Mouse (Mus musculus) lung, adult 2 months (tissue): ENCODE data around the gene Ryk. TPM values are rescaled to one million over a fixed set of nuclear protein-coding genes. Genes with fewer than 3 reads are reported as not detected.
A peak's percentile ranks its signal among the peaks of the same experiment; 100 is the strongest.

Experiments
- DNase-seq: peaks from one replicate; pipeline ENCODE4 v3.0.0; 2022
- H3K4me1 ChIP-seq: fragments of 200-500 bp; 2 replicates; pipeline ENCODE4 v1.6.1; 2011; ENCODE audit warnings: low read length; ENCODE audit not compliant: control insufficient read depth, insufficient read depth
- H3K4me3 ChIP-seq: fragments of 200-500 bp; replicated peaks from 2 replicates; pipeline ENCODE3; 2011; ENCODE audit warnings: low read depth, mild to moderate bottlenecking, control low read depth, low read length; ENCODE audit errors: extremely low read depth
- CTCF ChIP-seq: fragments of 200-500 bp; IDR thresholded peaks from 2 replicates; pipeline ENCODE4 v1.5.1; 2011; ENCODE audit warnings: mild to moderate bottlenecking, low read length, control low read depth; ENCODE audit not compliant: insufficient read depth
- POLR2A ChIP-seq: fragments of 200-500 bp; IDR thresholded peaks from 2 replicates; pipeline ENCODE4 v1.6.1; 2011; ENCODE audit warnings: low read depth, mild to moderate bottlenecking, control low read depth, low read length, borderline replicate concordance; ENCODE audit errors: extremely low read depth
- WGBS: fragments of 180-500 bp; shearing (Covaris S2); methylation state at CpG from one replicate; pipeline ENCODE4 v1.1.7; 2018; 5-methylcytosine and 5-hydroxymethylcytosine counted together
- polyA plus RNA-seq: library from polyadenylated mRNA; depleted of rRNA; stranded (reverse); fragments of >200 nt; gene quantifications from 2 replicates; pipeline ENCODE4 v1.2.3, GENCODE M21; 2012

The Ryk gene
- polyA plus RNA-seq, 1 experiment, result 76.1 TPM

GRCm38 (mm10) chr9:102914583-102914982 is 79.9 kb downstream of the Ryk start:
- no peak for DNase-seq
- peaks cover 19% of the 10 kb centered on the region for H3K4me1 ChIP-seq
- WGBS, result 16% methylated on average over 1 of the region's 1 CpGs
- no peak overlapping the region for H3K4me3 ChIP-seq
- TF ChIP-seq CTCF, result no peak
- no peak for TF ChIP-seq POLR2A

GRCm38 (mm10) chr9:102915292-102915854 is 80.7 kb downstream of the Ryk start:
- WGBS, result 45% methylated on average over 3 of the region's 3 CpGs
- TF ChIP-seq CTCF (no peak), POLR2A (no peak)
- peaks cover 19% of the 10 kb centered on the region for H3K4me1 ChIP-seq
- DNase-seq, result no peak
- no peak overlapping the region for H3K4me3 ChIP-seq

GRCm38 (mm10) chr9:102916076-102916475 is 81.4 kb downstream of the Ryk start:
- TF ChIP-seq CTCF (no peak), POLR2A (no peak)
- DNase-seq, result peak; percentile 22
- Histone ChIP-seq H3K4me1 (peaks cover 19% of the 10 kb centered on the region), H3K4me3 (no peak overlapping the region)
- WGBS, result 60% methylated on average over 7 of the region's 7 CpGs

GRCm38 (mm10) chr9:102917532-102918129 is 82.9 kb downstream of the Ryk start:
- WGBS, result 59% methylated on average over 8 of the region's 8 CpGs
- no peak for DNase-seq
- Histone ChIP-seq H3K4me1 (peaks cover 19% of the 10 kb centered on the region), H3K4me3 (no peak overlapping the region)
- TF ChIP-seq CTCF, result no peak
- no peak for TF ChIP-seq POLR2A

GRCm38 (mm10) chr9:102919486-102919885 is 84.8 kb downstream of the Ryk start:
- WGBS, result 59% methylated on average over 5 of the region's 5 CpGs
- Histone ChIP-seq H3K4me3 (no peak overlapping the region), H3K4me1 (peaks cover 10% of the 10 kb centered on the region)
- no peak for DNase-seq
- TF ChIP-seq CTCF (no peak), POLR2A (no peak)

GRCm38 (mm10) chr9:102921791-102922190 is 87.1 kb downstream of the Ryk start:
- no peak for DNase-seq
- TF ChIP-seq CTCF, result no peak
- no peak for TF ChIP-seq POLR2A
- H3K4me3 ChIP-seq, result no peak overlapping the region
- WGBS, result 69% methylated on average over 13 of the region's 13 CpGs
- H3K4me1 ChIP-seq, result peaks cover 4% of the 10 kb centered on the region; the same call in 1 of the 2 replicates

GRCm38 (mm10) chr9:102922866-102923434 is 88.2 kb downstream of the Ryk start:
- no peaks in the 10 kb centered on the region for H3K4me1 ChIP-seq
- 92% methylated on average over 7 of the region's 7 CpGs for WGBS
- DNase-seq, result no peak
- H3K4me3 ChIP-seq, result no peak overlapping the region
- TF ChIP-seq CTCF, result no peak
- TF ChIP-seq POLR2A, result no peak

- DNase-seq, result no peak
- no peak overlapping the region for H3K4me3 ChIP-seq
- TF ChIP-seq POLR2A (no peak), CTCF (no peak)
- H3K4me1 ChIP-seq, result no peaks in the 10 kb centered on the region
- WGBS, result 72% methylated on average over 11 of the region's 11 CpGs
Observed at GRCm38 (mm10) chr9:102923836-102924235, 89.1 kb downstream of the Ryk start.

GRCm38 (mm10) chr9:102924627-102925316 is 90.1 kb downstream of the Ryk start:
- TF ChIP-seq POLR2A (no peak), CTCF (no peak)
- no peak for DNase-seq
- WGBS, result 64% methylated on average over 15 of the region's 15 CpGs

More at GRCm38 (mm10) chr9:102924627-102925316, 90.1 kb downstream of the Ryk start:
- Histone ChIP-seq H3K4me1 (no peaks in the 10 kb centered on the region), H3K4me3 (no peak overlapping the region)
